Mouse (Mus musculus) layer of hippocampus, postnatal 10 days (tissue): ENCODE results near the gene Xpnpep1. TPM values are rescaled to one million over a fixed set of nuclear protein-coding genes. Genes with fewer than 3 reads are reported as not detected.

Source experiments
- DNase-seq, 2 experiments: peaks; one replicate each; pipeline ENCODE4 v3.0.0; 2021; ENCODE audit warnings: low spot score in 2 of 2
- total RNA-seq, 2 experiments: library from RNA; stranded (reverse); gene quantifications; 2 replicates each; pipeline ENCODE4 v1.2.3; 2021

Xpnpep1 gene
- total RNA-seq, 2 experiments from 2014 or later, result 127 to 128 TPM

DNA sequence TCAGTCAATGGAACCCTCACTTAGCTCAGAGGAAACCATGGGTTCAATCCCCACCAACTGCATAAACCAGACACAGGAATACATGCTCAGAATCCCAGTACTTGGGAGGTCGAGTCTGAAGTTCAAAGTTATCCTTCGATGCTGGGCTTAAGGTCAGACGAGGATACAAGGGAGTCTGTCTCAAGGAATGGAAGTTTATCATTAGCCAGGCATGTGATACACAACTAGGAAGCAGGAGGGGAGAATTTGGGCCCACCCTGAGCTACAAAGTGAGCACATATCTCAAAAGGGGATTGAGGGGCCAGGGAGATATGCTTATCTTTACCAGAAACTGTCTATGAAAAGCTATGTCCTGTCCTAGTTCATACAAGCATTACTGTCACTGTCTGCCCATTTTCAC lies 7.4 kb downstream of the Xpnpep1 start:
- no peak for DNase-seq

DNA sequence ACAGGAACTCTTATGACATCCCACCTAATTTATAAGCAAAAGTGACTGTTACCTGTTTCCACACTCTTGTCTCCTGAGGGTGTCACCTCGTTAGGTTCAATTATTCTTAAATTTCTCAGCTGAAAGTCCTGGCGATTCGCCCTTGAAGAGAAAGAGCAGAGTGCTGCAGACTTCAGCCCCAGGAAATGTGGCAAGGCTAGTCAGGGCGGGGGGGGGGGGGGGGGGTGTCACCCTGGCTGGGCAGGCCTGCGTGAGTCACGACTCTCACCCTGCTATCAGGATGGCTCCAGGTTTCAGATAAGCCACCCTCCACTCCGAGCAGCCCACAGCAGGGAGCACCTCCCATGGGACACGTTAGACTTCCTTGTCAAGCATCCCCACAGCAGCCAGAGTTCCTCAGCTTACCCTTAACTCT lies 8.1 kb downstream of the Xpnpep1 start:
- DNase-seq, result no peak

- DNase-seq, result no peak
These were observed 9.7 kb downstream of the Xpnpep1 start for GRCm38 (mm10) chr19:53030279-53030678.

DNA sequence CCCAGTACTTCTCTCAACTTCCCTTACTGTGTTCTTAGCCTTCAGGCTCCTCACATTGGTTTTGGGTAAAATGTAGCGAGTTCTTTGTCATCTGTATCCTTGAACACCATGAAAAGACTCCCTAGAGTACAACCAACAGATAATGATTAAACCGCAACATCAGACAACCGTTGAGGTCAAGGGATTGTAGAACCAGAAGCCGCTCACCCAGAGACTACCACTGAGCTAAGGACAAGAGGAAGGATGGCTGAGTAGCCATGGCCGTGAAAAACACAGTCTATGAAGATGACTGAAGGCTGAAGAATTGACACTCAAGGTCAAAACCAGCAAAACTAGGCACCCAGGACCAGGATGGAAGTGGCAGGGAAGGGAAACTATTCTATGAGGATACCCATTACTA lies 10.3 kb downstream of the Xpnpep1 start:
- DNase-seq, result no peak

- no peak for DNase-seq
These were observed 11.0 kb downstream of the Xpnpep1 start for GRCm38 (mm10) chr19:53029045-53029444.

DNA sequence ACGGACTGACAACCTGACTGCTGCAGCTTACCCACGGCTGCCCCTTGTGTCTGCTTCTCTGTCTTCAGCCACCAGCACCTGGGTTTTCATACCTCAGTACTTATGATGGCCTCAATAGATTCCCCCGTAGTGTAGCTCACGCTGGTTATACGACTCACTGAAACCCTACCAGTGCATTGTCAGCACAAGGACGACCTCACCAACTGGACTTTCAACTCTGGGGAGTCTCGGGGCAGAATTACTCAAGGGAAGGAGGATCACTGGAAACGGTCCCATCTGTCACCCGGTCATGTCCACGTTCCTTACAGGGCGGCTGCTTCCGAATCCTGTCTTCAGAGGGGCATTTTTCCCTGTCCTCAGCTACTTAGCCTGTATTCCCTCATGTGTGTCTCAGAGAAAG lies 11.8 kb downstream of the Xpnpep1 start:
- no peak for DNase-seq

DNA sequence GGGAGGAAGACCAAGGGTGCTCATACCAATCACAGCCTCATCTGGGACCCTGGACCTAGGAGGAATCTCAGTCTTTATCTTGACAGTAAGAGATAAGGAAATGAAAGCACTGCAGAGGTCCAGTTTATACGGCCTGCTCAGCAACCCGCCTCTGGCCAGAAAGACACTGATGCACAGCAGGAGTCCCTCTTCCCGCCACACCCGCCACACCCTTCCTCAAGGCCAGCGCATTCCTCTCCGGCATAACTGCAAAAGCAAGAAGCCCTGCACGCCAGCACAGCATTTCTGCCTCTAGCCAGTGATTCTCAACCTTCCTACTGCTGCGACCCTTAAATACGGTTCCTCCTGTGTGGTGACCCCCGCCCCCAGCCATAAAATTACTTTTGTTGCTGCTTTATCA lies 16.8 kb downstream of the Xpnpep1 start:
- DNase-seq, result no peak

GRCm38 (mm10) chr19:53022037-53022614 lies 17.9 kb downstream of the Xpnpep1 start:
- DNase-seq, result no peak

DNA sequence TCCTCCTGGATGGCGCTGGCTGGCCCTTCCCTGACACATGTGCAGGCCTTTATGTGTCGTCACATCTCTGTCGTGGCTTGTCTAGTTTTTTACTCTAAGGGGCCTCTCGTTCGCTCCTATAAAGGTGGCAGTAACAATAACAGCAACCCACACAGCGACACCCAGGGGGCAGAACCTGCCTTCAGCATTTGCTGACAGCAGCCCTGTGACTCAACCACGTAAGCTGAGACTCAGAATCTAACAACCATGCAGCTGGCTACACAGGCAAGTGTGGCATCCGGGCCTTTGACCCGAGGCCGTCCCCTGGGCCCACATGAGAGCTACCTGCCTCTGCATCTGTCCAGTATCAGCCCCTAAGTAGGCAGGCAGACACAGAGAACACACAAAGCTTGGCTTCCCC lies 18.5 kb downstream of the Xpnpep1 start:
- DNase-seq, result no peak

DNA sequence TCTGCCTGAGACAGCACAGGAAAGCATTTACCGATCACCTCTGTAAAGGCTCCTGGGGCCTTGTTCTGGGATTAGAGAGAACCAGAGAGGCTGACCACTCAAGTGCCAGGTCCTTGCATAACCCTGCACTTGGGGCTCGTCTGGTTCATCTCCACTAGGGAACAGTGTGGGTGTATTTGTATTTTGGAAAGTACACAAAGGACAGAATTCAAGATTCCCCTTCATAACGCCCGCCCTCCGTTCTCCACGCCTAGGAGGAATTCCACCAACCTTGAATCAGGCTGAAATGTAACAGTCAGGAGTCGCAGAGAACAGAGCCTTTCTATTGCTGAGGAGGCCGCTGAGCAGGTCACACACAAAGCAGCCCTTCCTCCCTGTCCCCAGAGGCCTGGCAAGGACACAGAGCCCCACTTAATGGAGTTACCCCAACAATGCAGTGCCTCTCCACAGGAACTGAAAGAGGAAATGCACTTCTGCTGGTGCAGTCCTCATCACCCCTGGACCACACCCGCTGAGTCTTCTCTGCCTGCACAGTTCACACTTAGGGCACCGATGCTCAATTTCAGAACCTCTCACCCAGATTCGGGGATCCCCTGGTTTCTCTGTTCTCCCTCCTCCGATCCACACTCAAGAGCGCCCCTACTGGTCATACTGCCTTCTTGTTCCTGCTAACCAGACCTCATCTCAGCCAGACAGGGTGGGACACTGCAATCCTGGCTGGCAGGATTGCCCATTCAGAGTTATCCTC lies 20.1 kb downstream of the Xpnpep1 start:
- DNase-seq, result peak; percentile 80

DNA sequence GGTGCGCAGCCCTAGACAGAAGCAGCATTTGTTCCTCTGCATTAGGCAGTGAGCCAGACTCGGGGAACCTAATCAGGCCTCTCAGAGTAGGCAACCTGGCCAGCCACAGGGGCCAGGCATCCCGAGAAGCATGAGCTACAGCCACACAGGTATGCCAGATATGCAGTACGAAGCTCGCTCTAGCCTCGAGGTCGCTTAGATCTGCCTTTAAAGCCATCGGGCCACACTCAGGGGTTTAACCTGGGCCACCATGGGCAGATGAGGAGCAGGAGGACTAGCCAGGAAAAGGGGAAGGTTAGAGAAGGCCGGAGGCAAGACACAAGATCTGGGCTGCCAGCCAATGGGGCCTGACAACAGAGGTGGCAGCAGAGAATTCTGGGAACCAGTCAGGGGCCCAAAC lies 22.1 kb downstream of the Xpnpep1 start:
- DNase-seq, result peak; percentile 35 to 47

GRCm38 (mm10) chr19:53017248-53017647 lies 22.8 kb downstream of the Xpnpep1 start:
- DNase-seq, result no peak

DNA sequence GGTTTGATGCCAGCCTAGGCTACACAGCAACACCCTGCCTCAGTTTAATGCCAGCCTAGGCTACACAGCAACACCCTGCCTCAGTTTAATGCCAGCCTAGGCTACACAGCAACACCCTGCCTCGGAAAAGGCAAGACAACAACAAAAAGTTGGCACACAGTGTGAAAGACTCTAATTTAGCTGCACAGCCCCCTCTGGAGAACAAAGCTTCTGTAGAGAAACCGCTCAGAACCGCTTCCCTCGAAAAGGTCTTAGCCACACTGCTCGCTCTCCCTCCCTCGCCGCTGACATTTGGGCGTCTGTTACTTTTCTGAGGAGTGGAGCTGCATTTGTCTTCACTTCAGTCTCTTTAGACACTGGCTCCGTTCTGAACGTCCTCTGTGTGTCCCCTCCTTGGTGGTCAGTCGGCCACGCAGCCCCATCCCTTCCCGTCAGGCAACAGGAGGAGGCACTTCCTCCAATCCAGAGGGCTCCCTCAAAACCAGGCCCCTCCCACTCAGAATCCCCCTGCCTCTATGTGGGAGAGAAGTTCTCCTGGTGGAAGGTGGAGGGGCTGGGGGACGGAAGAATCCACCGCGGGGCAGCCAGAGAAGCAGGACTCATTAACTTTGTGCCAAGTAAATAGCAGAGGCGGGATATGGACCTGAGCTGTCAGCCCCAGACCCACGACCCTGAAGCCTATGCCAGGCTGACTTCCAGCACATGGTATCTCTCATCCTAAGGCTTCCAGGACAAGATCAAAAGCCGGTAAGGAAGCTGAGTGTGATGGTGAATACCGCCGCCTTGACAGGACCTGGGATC lies 24.9 kb downstream of the Xpnpep1 start:
- DNase-seq, result peak; percentile 36 to 50

DNA sequence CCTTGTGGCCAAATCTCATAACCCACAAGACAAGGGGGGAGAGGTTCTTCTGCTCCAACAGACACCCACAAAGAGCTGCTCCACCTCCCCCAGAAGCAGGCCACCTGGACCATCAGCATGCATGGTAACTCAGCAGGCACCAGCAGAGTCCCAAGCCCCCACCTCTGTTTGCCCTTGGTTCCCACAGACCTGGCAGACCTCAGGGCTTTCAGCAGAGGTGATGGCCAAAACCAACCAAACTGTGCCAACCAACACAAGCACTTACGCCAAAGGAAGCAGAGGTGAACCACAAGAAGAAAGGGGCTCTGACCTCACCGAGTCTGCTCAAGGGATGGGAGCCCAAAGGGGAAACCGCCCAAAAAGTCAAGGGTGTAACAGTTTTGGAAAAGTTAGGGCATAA lies 26.3 kb downstream of the Xpnpep1 start:
- DNase-seq, result no peak

GRCm38 (mm10) chr19:53013341-53013740 lies 26.7 kb downstream of the Xpnpep1 start:
- DNase-seq, result no peak

GRCm38 (mm10) chr19:53010941-53011340 lies 29.1 kb downstream of the Xpnpep1 start:
- no peak for DNase-seq

GRCm38 (mm10) chr19:53008921-53009320 lies 31.1 kb downstream of the Xpnpep1 start:
- DNase-seq, result no peak

DNA sequence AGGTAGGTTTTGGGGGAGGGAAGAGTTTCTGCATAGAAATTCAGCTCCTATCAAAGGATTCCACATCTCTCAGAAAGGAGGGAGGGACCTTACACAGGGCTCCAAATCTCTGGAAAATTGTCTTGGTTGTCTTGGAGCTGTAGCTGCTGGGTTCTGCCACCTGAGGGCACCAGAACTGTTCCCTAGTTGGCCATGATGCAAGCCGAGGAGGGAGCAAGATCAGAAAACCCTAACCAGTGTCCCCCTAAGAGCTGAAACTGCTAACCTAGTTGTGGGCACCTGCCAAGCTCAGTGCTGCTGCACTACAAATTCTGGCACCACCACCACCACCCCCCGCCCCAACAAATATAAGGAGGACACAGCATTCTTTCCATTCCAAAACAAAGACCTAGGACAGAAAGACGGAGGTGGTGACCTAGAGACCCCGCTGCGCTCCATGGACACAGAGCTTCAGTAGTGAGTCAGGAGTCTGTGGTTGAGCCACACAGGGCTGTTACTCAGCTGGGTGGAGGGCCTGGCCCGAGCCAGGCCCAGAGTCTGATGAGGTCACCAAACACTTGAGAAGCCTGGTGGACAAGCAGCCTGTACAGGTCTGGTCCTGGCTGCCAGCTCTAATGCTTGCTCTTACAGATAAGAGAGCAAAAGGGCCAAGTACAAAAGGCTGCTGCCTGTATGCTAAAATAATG lies 31.9 kb downstream of the Xpnpep1 start:
- DNase-seq, result peak; percentile 70 to 81

DNA sequence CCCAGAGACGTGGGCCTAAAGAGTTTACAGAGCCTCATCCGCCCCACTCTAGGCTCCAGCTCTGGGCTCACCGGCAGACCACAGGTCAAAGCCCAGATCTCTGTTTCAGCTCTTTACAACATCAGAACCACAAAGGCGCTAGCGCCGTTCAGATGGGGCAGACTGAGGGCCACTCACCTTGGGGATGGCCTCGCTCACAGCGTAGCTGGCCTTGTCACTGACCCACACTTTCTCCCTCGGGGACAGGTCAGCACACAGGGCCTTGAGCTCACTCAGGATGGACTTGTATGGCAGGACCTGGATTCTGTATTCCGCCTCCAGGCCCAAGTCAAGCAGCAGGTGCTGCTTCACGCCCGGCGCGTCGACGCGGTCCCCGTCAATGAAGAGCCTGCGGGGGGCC lies 34.0 kb downstream of the Xpnpep1 start:
- no peak for DNase-seq

DNA sequence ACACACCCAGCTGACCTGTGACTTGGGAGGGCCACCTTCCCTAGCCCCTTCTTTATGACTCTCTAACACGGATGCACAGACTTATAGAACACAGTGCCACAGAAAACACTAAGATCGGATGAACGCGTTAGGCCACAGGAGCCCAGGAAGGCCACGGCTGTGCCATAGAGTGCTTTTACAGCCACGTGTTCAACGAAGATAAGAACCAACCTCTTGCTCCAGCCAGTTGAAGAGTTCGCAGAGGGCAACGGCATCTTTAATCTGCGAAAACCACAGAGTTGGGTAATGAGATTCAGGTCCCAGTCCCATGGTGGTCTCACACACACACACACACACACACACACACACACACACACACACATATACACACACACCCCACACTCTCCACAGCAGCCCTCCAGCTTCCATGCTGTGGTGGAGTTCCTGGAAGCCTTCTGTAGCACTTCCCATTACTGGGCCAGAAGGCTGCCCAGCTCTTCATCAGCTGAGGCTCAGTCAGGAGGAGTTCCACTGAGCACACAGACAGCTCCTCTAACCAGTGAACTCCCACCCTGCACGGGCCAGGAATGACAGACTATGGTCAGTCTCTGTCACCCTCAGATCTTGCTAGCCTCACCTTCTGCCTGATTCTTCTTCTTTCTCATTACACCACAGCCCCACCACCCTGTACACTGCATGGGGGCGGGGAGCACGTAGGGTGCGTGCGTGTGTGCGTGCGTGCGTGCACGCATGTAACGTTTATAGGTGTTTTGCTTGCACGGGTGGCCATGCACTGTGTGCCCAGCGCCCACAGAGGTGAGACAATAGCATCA lies 36.3 kb downstream of the Xpnpep1 start:
- no peak for DNase-seq
